Mouse (Mus musculus) kidney, embryonic 14.5 days (tissue): ENCODE measurements around the gene Tnfrsf11a. TPM values are rescaled to one million over a fixed set of nuclear protein-coding genes. Genes with fewer than 3 reads are reported as not detected.
"Not testable (repeated sequence)": the region's sequence is repeated elsewhere in the genome, so short reads cannot be mapped to it uniquely, and the experiment has no call there.

Source experiments
- ATAC-seq: fragments of 200-750 bp; cut with Nextera tagmentation; 2 replicates; pipeline ENCODE4 v1.8.0; 2017; ENCODE audit warnings: moderate number of reproducible peaks, mild to moderate bottlenecking, moderate TSS enrichment, moderate library complexity; ENCODE audit not compliant: low FRiP score, low TSS enrichment
- H3K27ac ChIP-seq: fragments of 300-500 bp; sonication (generic); 2 replicates; pipeline ENCODE4 v1.5.1; 2014; ENCODE audit warnings: low read depth, mild to moderate bottlenecking, low read length, moderate library complexity, mixed read lengths
- H3K27me3 ChIP-seq: fragments of 300-500 bp; sonication (generic); 2 replicates; pipeline ENCODE4 v1.6.1; 2014; ENCODE audit warnings: mild to moderate bottlenecking, low read length; ENCODE audit not compliant: control insufficient read depth, insufficient read depth
- H3K36me3 ChIP-seq: fragments of 300-500 bp; sonication (generic); 2 replicates; pipeline ENCODE4 v1.6.1; 2014; ENCODE audit warnings: low read length, mixed read lengths; ENCODE audit not compliant: control insufficient read depth, insufficient read depth
- H3K4me1 ChIP-seq: fragments of 300-500 bp; sonication (generic); 2 replicates; pipeline ENCODE4 v1.6.1; 2014; ENCODE audit warnings: low read length, mixed read lengths; ENCODE audit not compliant: control insufficient read depth, insufficient read depth
- H3K4me2 ChIP-seq: fragments of 300-500 bp; sonication (generic); replicated peaks from 2 replicates; pipeline ENCODE4 v1.6.1; 2014; ENCODE audit warnings: low read depth, mild to moderate bottlenecking, low read length
- H3K4me3 ChIP-seq: fragments of 300-500 bp; sonication (generic); 2 replicates; pipeline ENCODE4 v1.5.1; 2014; ENCODE audit warnings: mild to moderate bottlenecking, low read length
- H3K9ac ChIP-seq: fragments of 300-500 bp; sonication (generic); 2 replicates; pipeline ENCODE4 v1.6.1; 2014; ENCODE audit warnings: low read depth, mild to moderate bottlenecking, low read length, moderate library complexity
- H3K9me3 ChIP-seq: fragments of 300-500 bp; sonication (generic); 2 replicates; pipeline ENCODE4 v1.6.1; 2016; ENCODE audit warnings: low read length; ENCODE audit not compliant: control insufficient read depth
- WGBS: fragments of 180-500 bp; shearing (Covaris S2); extraction: QIAGEN DNeasy Blood & Tissue Kit; methylation state at CpG from one replicate; pipeline ENCODE4 v1.1.7; 2014; 5-methylcytosine and 5-hydroxymethylcytosine counted together
- polyA plus RNA-seq: library from polyadenylated mRNA; unstranded; fragments of >200 nt; fragmentation: Nextera tagmentation; extraction: Ambion mirVana; gene quantifications from 2 replicates; pipeline ENCODE4 v1.2.1, GENCODE M21; 2014

Tnfrsf11a gene
- polyA plus RNA-seq, 1 experiment from 2014 or later = 0.88 TPM

DNA sequence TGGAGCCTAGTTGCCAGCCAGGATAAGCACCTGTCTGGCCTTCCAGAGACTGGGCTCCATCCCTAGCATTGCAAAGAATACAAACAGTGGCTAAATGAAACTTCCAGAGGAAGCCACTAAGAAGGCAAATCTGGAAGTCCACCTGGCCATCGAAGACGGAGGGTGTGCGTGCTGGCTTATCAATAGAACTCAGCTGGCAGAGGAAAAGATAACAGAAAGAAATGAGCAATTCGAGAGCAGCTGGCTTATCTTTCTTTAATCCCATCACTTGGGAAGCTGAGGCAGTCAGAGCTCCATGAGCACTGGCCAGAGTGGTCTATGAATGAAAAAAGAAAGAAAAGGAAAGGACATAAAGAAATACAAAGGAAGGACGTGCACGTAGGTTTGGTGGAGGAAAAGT lies 20.1 kb downstream of the Tnfrsf11a start:
- H3K36me3 ChIP-seq = no peaks in the 10 kb centered on the region
- no peak overlapping the region for H3K27ac ChIP-seq
- no peak for ATAC-seq
- 0 out of 2 replicates have a peak, but pooled peaks cover 3% of the 10 kb centered on the region for H3K4me1 ChIP-seq
- H3K27me3 ChIP-seq = no peaks in the 10 kb centered on the region; the same call in 1 of the 2 replicates
- no peaks in the 10 kb centered on the region for H3K9me3 ChIP-seq
- no peak overlapping the region for H3K9ac ChIP-seq
- H3K4me2 ChIP-seq = no peak overlapping the region
- H3K4me3 ChIP-seq = no peak overlapping the region
- WGBS = 91% methylated on average over 6 of the region's 6 CpGs

DNA sequence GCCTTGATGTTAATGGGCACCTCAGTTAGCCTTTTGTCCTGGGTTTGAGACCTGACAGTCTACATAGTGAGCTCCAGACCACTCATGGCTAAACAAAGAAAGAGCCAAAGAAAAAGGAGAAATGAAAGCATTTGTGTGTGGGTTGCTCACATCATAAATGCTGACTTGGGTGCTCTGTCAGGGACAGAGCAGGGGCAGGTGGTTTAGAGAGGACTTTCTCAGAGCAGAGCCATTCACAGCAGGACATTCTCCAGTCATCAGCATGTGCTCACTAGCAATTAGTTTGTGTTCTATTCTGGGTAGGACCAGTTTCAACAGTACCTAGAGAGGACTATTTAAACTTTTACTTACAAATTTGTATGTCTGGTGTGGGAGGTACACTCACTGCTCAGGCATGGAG lies 20.7 kb downstream of the Tnfrsf11a start:
- no peak for ATAC-seq

DNA sequence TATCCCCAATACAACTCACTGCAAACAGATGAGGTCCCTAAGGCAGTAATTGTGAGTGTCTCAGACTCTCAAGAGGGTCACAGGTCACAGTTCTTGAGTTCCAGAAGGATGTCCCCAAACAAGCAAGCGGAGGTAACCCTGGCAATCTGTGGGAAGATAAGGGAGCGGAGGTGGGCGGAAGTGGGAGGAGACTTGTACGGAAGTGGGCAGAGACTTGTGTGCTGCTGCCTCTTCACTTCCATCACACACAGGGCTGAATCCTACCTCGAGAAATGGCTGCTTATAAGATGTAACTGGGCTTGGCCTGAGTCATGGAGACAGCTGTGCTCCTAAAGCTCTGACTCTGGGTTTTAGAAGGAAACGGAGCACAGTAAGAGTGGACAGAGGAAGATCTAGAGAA lies 22.4 kb downstream of the Tnfrsf11a start:
- Histone ChIP-seq H3K4me2 (no peak overlapping the region), H3K4me3 (no peak overlapping the region), H3K27ac (no peak overlapping the region), H3K4me1 (0 out of 2 replicates have a peak, but pooled peaks cover 3% of the 10 kb centered on the region), H3K27me3 (no peaks in the 10 kb centered on the region; the same call in 1 of the 2 replicates), H3K9me3 (no peaks in the 10 kb centered on the region), H3K36me3 (no peaks in the 10 kb centered on the region), H3K9ac (no peak overlapping the region)
- 63% methylated on average over 6 of the region's 6 CpGs for WGBS
- ATAC-seq = no peak

More for the DNA sequence above, 20.7 kb downstream of the Tnfrsf11a start:
- no peak overlapping the region for H3K27ac ChIP-seq
- no peak overlapping the region for H3K4me3 ChIP-seq
- H3K27me3 ChIP-seq = no peaks in the 10 kb centered on the region; the same call in 1 of the 2 replicates
- H3K9ac ChIP-seq = no peak overlapping the region
- H3K4me1 ChIP-seq = 0 out of 2 replicates have a peak, but pooled peaks cover 3% of the 10 kb centered on the region
- no peaks in the 10 kb centered on the region for H3K36me3 ChIP-seq
- H3K9me3 ChIP-seq = no peaks in the 10 kb centered on the region
- no peak overlapping the region for H3K4me2 ChIP-seq

DNA sequence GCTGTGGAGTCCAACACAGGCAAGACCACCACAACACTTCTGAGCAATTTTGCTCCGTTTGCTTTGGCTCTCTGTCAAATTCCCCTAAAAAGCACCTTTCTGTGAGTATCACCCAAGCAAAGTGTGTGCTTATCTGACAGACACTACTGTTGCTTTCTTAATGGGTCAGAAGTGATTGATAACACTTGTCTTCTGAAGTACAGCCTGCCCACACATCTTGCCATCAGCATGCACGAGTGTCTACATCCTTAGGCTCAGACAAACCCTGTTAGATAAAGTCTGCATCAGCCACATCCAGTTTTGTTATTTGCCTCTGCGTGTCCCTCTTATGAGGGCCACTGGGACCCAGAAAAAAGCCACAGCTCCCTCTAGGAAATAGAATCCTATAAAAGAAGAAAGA lies 23.8 kb downstream of the Tnfrsf11a start:
- 68% methylated on average over 3 of the region's 3 CpGs for WGBS
- 0 out of 2 replicates have a peak, but pooled peaks cover 3% of the 10 kb centered on the region for H3K4me1 ChIP-seq
- no peak overlapping the region for H3K4me2 ChIP-seq
- ATAC-seq = no peak
- H3K27ac ChIP-seq = no peak overlapping the region
- H3K36me3 ChIP-seq = no peaks in the 10 kb centered on the region
- H3K9ac ChIP-seq = no peak overlapping the region
- H3K9me3 ChIP-seq = no peaks in the 10 kb centered on the region
- no peak overlapping the region for H3K4me3 ChIP-seq
- H3K27me3 ChIP-seq = no peaks in the 10 kb centered on the region

DNA sequence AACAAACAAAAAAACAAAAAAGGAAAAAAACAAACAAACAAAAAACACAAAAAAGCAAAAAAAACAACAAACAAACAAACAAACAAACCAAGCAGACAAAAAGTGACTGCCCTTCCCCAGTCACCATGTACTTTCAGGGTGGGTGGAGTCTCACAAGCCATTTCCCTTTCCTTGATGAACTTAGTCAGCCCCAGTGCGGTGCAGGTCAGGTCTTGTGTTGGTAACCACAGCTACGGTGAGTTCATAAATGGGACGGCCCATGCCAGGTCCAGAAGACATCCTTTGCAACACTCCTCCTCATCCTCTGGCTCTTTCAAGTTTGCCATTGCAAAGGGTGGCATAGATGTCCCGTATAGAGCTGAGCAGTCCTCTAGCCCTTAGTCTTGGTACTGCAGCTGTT lies 25.0 kb downstream of the Tnfrsf11a start:
- 90% methylated on average over 4 of the region's 4 CpGs for WGBS

DNA sequence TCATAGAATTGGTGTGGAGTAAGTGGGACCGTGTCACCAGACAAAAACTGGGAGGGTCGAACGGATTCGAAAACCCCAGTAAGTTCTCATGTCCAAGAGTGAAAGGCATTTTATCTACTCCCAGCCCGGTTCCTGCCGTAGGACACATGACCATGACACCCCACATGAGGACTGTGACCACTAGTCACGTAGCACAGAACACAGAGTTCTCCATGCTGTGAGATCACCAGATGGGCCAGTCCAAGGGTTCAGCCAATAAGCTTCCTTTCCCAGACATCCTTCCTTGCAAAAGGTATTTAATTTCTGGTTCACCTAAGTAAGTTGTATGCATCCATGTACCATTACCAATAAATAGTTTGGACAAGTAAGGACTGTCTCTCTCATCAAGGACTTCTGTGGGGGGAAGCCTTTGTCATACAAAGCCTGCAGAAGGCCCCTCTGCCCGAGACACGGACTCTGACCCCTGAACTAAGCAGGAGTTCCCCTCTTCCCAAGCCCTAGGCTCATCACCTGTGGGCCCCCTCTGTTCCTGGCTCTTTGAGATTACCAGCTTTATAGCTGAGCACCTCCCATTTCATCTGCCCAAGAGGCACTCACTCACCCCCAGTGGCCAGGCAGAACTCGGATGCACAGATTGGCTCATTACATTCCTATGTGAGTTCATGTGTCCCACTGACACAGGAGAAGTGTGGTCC lies 26.7 kb downstream of the Tnfrsf11a start:
- no peak overlapping the region for H3K27ac ChIP-seq
- 0 out of 2 replicates have a peak, but pooled peaks cover 3% of the 10 kb centered on the region for H3K4me1 ChIP-seq
- H3K4me2 ChIP-seq = no peak overlapping the region
- no peaks in the 10 kb centered on the region for H3K27me3 ChIP-seq
- no peak overlapping the region for H3K9ac ChIP-seq
- WGBS = 90% methylated on average over 10 of the region's 10 CpGs
- H3K9me3 ChIP-seq = no peaks in the 10 kb centered on the region
- no peak overlapping the region for H3K4me3 ChIP-seq
- no peak for ATAC-seq
- no peaks in the 10 kb centered on the region for H3K36me3 ChIP-seq

More for the DNA sequence above, 25.0 kb downstream of the Tnfrsf11a start:
- Histone ChIP-seq H3K4me3 (no peak overlapping the region), H3K9ac (no peak overlapping the region), H3K4me1 (0 out of 2 replicates have a peak, but pooled peaks cover 3% of the 10 kb centered on the region), H3K9me3 (no peaks in the 10 kb centered on the region), H3K36me3 (no peaks in the 10 kb centered on the region), H3K4me2 (no peak overlapping the region), H3K27ac (no peak overlapping the region), H3K27me3 (no peaks in the 10 kb centered on the region)
- ATAC-seq = no peak

DNA sequence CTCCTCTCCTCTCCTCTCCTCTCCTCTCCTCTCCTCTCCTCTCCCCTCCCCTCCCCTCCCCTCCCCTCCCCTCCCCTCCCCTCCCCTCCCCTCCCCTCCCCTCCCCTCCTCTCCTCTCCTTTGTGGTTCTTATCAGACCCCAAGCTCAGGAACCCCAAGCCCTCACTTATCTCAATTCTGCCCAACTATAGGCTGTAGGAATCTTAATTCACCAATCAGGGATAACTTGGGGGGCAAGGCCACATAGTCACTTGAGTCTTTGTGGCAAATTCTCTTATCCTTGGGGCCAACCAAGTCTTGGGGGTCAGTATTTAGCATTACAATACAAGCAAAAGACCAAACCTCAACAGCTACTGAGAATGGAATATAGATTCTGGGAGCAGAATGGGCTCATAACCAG lies 31.5 kb downstream of the Tnfrsf11a start:
- ATAC-seq, H3K9me3 ChIP-seq, H3K27ac ChIP-seq, H3K36me3 ChIP-seq, H3K27me3 ChIP-seq, H3K4me3 ChIP-seq, H3K9ac ChIP-seq, H3K4me1 ChIP-seq, H3K4me2 ChIP-seq: not testable (repeated sequence)

DNA sequence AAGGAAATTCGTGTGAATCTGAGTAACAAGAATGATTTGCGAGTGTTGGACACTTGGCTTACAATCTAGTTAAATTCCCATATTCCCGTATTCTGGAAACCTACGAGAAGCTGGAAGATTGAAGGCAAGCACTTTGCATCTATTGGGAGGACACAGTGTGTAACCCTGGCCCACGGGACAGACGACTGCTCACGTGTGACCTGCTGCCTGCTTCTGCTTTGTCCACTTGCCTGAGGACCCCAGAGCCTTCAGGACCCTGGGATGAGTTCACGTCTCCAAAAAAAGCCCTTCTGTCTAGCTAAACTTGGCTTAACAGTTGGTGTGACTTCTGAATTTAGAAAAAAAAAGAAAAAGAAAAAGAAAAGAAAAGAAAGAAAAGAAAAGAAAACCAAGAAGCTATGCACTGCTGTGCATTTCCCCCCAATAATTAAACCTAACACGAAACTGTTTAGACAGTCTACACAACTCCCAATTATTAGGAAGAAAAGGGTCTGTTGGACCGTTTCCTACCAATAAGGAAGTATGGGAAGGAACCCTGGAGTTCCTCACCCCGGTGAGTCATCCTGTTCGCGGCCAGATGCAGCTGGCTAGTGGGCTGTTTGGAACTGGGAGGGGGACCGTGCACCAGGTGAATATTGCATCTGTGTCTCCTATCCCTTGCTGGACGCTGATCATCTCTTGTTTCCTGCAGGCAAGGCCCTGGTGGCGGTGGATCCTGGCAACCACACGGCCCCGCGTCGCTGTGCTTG lies 32.6 kb downstream of the Tnfrsf11a start:
- H3K27ac ChIP-seq = no peak overlapping the region
- peaks cover 5% of the 10 kb centered on the region; the same call in 1 of the 2 replicates for H3K4me1 ChIP-seq
- no peak overlapping the region for H3K9ac ChIP-seq
- peak; percentile 30; the same call in 1 of the 2 replicates for ATAC-seq
- no peak overlapping the region for H3K4me3 ChIP-seq
- no peaks in the 10 kb centered on the region for H3K36me3 ChIP-seq
- H3K27me3 ChIP-seq = no peaks in the 10 kb centered on the region
- WGBS = 70% methylated on average over 20 of the region's 20 CpGs
- no peaks in the 10 kb centered on the region for H3K9me3 ChIP-seq
- H3K4me2 ChIP-seq = no peak overlapping the region

DNA sequence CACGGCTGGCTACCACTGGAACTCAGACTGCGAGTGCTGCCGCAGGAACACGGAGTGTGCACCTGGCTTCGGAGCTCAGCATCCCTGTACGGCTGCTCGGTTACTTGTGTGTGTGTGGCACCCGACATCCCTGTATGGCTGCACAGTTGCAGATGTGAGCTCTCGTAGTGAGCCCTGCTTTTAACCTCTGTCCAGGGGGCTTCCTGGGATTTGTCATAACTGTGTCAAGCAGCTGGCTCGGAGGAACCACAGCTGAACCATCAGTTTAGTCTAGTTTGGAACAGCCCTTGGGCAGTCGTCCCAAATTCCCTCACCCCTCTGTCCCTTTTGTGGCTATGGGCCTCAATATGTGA lies 33.2 kb downstream of the Tnfrsf11a start:
- Histone ChIP-seq H3K9ac (no peak overlapping the region), H3K27ac (no peak overlapping the region), H3K4me3 (no peak overlapping the region), H3K27me3 (no peaks in the 10 kb centered on the region), H3K4me1 (peaks cover 5% of the 10 kb centered on the region; the same call in 1 of the 2 replicates), H3K9me3 (no peaks in the 10 kb centered on the region), H3K36me3 (no peaks in the 10 kb centered on the region), H3K4me2 (no peak overlapping the region)
- no peak for ATAC-seq
- WGBS = 64% methylated on average over 11 of the region's 11 CpGs
